Mouse (Mus musculus) heart, embryonic 16.5 days (tissue): ENCODE measurements at regions not wholly inside any gene's neighbourhood (a gene's known extent, or its start where the extent isn't known, plus 50 kb on each side); places are given as distances from the start of the nearest gene placed in this dataset.

Experiments
- ATAC-seq: fragments of 200-750 bp; cut with Nextera tagmentation; replicated peaks from 2 replicates; pipeline ENCODE4 v1.8.0; 2017; ENCODE audit warnings: moderate number of reproducible peaks; ENCODE audit not compliant: insufficient read depth, low FRiP score; ENCODE audit errors: extremely low read depth
- H3K27ac ChIP-seq: fragments of 300-500 bp; sonication (generic); 2 replicates; pipeline ENCODE4 v1.5.1; 2014; ENCODE audit warnings: mild to moderate bottlenecking, low read length, control low read depth, moderate library complexity
- H3K27me3 ChIP-seq: fragments of 300-500 bp; sonication (generic); 2 replicates; pipeline ENCODE4 v1.6.1; 2014; ENCODE audit warnings: low read length, mixed read lengths; ENCODE audit not compliant: control insufficient read depth, insufficient read depth
- H3K36me3 ChIP-seq: fragments of 300-500 bp; sonication (generic); 2 replicates; pipeline ENCODE4 v1.6.1; 2014; ENCODE audit not compliant: control insufficient read depth, insufficient read depth
- H3K4me1 ChIP-seq: fragments of 300-500 bp; sonication (generic); 2 replicates; pipeline ENCODE4 v1.6.1; 2014; ENCODE audit warnings: low read length, mixed read lengths; ENCODE audit not compliant: control insufficient read depth, insufficient read depth
- H3K4me2 ChIP-seq: fragments of 300-500 bp; sonication (generic); 2 replicates; pipeline ENCODE4 v1.6.1; 2014; ENCODE audit warnings: low read depth, mild to moderate bottlenecking, control low read depth, low read length
- H3K4me3 ChIP-seq: fragments of 300-500 bp; sonication (generic); 2 replicates; pipeline ENCODE4 v1.5.1; 2014; ENCODE audit warnings: mild to moderate bottlenecking, control low read depth, low read length
- H3K9ac ChIP-seq: fragments of 300-500 bp; sonication (generic); 2 replicates; pipeline ENCODE4 v1.6.1; 2014; ENCODE audit warnings: low read length, control low read depth
- H3K9me3 ChIP-seq: fragments of 300-500 bp; sonication (generic); replicated peaks from 2 replicates; pipeline ENCODE4 v1.6.1; 2016; ENCODE audit warnings: low read length; ENCODE audit not compliant: control insufficient read depth
- WGBS: fragments of 180-500 bp; shearing (Covaris S2); extraction: QIAGEN DNeasy Blood & Tissue Kit; methylation state at CpG from one replicate; pipeline ENCODE4 v1.1.7; 2014; 5-methylcytosine and 5-hydroxymethylcytosine counted together

- Histone ChIP-seq H3K9me3 (no peaks in the 10 kb centered on the region), H3K27me3 (no peaks in the 10 kb centered on the region), H3K4me1 (no peaks in the 10 kb centered on the region), H3K9ac (no peak overlapping the region), H3K36me3 (no peaks in the 10 kb centered on the region), H3K4me3 (no peak overlapping the region), H3K27ac (no peak overlapping the region), H3K4me2 (no peak overlapping the region)
- no peak for ATAC-seq
- 65% methylated on average over 8 of the region's 8 CpGs for WGBS
Measured at GRCm38 (mm10) chr1:169031849-169032542, 499.3 kb downstream of the Nuf2 start.

DNA sequence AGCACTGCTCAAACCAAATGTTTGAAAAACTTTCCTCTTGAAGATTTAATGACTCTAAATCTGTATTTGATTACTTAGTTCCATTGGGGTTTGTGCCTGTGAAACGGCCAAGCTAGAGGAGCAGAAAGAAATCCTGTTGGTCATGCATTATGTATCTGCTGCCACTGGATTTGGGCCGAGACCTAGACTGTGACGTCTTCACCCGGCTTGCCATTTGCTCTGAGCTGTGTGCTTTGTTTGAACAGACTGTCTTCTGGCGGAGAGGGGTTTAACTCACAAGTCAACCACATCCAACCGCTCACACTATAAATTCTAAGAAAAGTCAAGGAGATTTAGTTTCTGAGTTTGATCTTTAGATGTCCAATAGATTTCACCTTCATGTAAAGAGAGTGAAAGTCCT is 503.6 kb downstream of the Nuf2 start:
- H3K4me1 ChIP-seq, result no peaks in the 10 kb centered on the region
- no peak overlapping the region for H3K9ac ChIP-seq
- no peak for ATAC-seq
- no peak overlapping the region for H3K27ac ChIP-seq
- H3K9me3 ChIP-seq, result no peaks in the 10 kb centered on the region
- 72% methylated on average over 6 of the region's 6 CpGs for WGBS
- H3K4me2 ChIP-seq, result no peak overlapping the region
- no peaks in the 10 kb centered on the region for H3K36me3 ChIP-seq
- no peaks in the 10 kb centered on the region for H3K27me3 ChIP-seq
- H3K4me3 ChIP-seq, result no peak overlapping the region

- ATAC-seq, result no peak
- no peak overlapping the region for H3K4me3 ChIP-seq
- no peak overlapping the region for H3K4me2 ChIP-seq
- H3K27me3 ChIP-seq, result no peaks in the 10 kb centered on the region
- 81% methylated on average over 3 of the region's 3 CpGs for WGBS
- H3K9me3 ChIP-seq, result no peaks in the 10 kb centered on the region
- no peak overlapping the region for H3K27ac ChIP-seq
- no peaks in the 10 kb centered on the region for H3K36me3 ChIP-seq
- H3K4me1 ChIP-seq, result no peaks in the 10 kb centered on the region
- H3K9ac ChIP-seq, result no peak overlapping the region
Measured at GRCm38 (mm10) chr1:169027241-169027640, 504.0 kb downstream of the Nuf2 start.

DNA sequence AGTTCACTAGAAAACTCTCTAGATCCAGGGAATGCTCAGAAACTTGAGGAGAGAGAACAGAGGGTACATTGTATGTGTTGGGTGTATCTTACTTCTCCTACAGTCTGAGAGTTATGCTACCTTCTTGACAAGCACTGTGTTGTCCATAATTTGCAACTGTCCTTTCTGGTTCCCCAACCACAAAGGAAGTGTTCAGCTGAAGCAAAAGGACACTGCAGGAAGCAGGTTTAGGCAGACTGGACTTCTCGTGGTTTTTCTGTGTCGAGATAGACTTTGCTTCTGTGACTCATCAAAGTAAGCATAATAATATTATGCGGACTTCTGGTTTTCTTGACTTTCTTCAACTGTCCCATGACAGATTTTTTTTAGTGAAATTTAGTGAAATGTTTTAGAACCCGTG is 506.7 kb downstream of the Nuf2 start:
- H3K4me1 ChIP-seq, result no peaks in the 10 kb centered on the region

GRCm38 (mm10) chr1:168991506-168992244 is 539.6 kb downstream of the Nuf2 start:
- Histone ChIP-seq H3K36me3 (no peaks in the 10 kb centered on the region), H3K27me3 (no peaks in the 10 kb centered on the region), H3K4me2 (no peak overlapping the region), H3K4me3 (no peak overlapping the region), H3K27ac (no peak overlapping the region), H3K9me3 (no peaks in the 10 kb centered on the region), H3K9ac (no peak overlapping the region), H3K4me1 (no peaks in the 10 kb centered on the region)
- no peak for ATAC-seq
- WGBS, result 83% methylated on average over 14 of the region's 14 CpGs

More for the DNA sequence above, 506.7 kb downstream of the Nuf2 start:
- no peak overlapping the region for H3K4me2 ChIP-seq
- 69% methylated on average over 4 of the region's 4 CpGs for WGBS
- no peak for ATAC-seq
- H3K9ac ChIP-seq, result no peak overlapping the region
- H3K36me3 ChIP-seq, result no peaks in the 10 kb centered on the region
- H3K4me3 ChIP-seq, result no peak overlapping the region
- no peaks in the 10 kb centered on the region for H3K27me3 ChIP-seq
- no peaks in the 10 kb centered on the region for H3K9me3 ChIP-seq
- no peak overlapping the region for H3K27ac ChIP-seq

- no peaks in the 10 kb centered on the region for H3K4me1 ChIP-seq
- H3K4me2 ChIP-seq, result no peak overlapping the region
- H3K4me3 ChIP-seq, result no peak overlapping the region
- H3K27ac ChIP-seq, result no peak overlapping the region
- ATAC-seq, result no peak
- H3K36me3 ChIP-seq, result no peaks in the 10 kb centered on the region
- no peaks in the 10 kb centered on the region for H3K9me3 ChIP-seq
- 82% methylated on average over 8 of the region's 8 CpGs for WGBS
- no peak overlapping the region for H3K9ac ChIP-seq
- H3K27me3 ChIP-seq, result no peaks in the 10 kb centered on the region
Measured at GRCm38 (mm10) chr1:168975037-168975698, 543.1 kb upstream of the Pbx1 start.

GRCm38 (mm10) chr1:168969402-168969801 is 537.3 kb upstream of the Pbx1 start:
- WGBS, result 41% methylated on average over 5 of the region's 5 CpGs
- Histone ChIP-seq H3K4me2 (no peak overlapping the region), H3K4me3 (no peak overlapping the region), H3K9me3 (no peaks in the 10 kb centered on the region), H3K9ac (no peak overlapping the region), H3K27ac (no peak overlapping the region), H3K36me3 (no peaks in the 10 kb centered on the region), H3K4me1 (no peaks in the 10 kb centered on the region), H3K27me3 (no peaks in the 10 kb centered on the region)
- no peak for ATAC-seq

DNA sequence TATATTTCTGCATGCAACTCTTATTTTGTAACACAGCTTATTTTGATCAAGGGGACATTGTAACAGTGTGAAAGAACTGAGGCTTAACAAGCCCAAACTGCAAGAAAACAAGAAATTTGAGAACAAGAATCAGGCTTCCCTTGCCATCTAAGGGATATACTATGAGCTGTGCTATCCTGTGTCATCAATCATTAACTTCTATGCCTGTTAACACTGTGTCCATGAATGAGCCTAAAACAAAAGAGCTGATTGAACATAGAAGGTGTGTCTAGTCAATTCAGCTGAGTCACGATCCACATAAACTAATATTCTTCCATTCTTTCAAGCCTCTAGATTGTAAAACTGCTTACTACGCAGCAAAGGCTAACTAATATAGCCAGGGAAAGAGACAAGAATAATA is 535.3 kb upstream of the Pbx1 start:
- 80% methylated on average over 2 of the region's 2 CpGs for WGBS
- no peaks in the 10 kb centered on the region for H3K4me1 ChIP-seq
- no peak overlapping the region for H3K27ac ChIP-seq
- H3K9me3 ChIP-seq, result no peaks in the 10 kb centered on the region
- H3K9ac ChIP-seq, result no peak overlapping the region
- no peak for ATAC-seq
- H3K27me3 ChIP-seq, result no peaks in the 10 kb centered on the region
- H3K4me2 ChIP-seq, result no peak overlapping the region
- H3K4me3 ChIP-seq, result no peak overlapping the region
- H3K36me3 ChIP-seq, result no peaks in the 10 kb centered on the region

GRCm38 (mm10) chr1:168964467-168964904 is 532.4 kb upstream of the Pbx1 start:
- Histone ChIP-seq H3K27me3 (no peaks in the 10 kb centered on the region), H3K4me2 (no peak overlapping the region), H3K9ac (no peak overlapping the region), H3K4me1 (no peaks in the 10 kb centered on the region), H3K9me3 (no peaks in the 10 kb centered on the region), H3K4me3 (no peak overlapping the region), H3K27ac (no peak overlapping the region), H3K36me3 (no peaks in the 10 kb centered on the region)
- no peak for ATAC-seq
- WGBS, result 70% methylated on average over 6 of the region's 6 CpGs
